Mouse (Mus musculus) liver, adult 2 months (tissue): ENCODE data around the gene Klk12. TPM values are rescaled to one million over a fixed set of nuclear protein-coding genes. Genes with fewer than 3 reads are reported as not detected.

ENCODE experiments used
- DNase-seq: peaks from one replicate; pipeline ENCODE4 v3.0.0-alpha.2; 2011; ENCODE audit warnings: low read depth, low spot score; ENCODE audit errors: extremely low read depth
- H3K27ac ChIP-seq: fragments of 200-500 bp; replicated peaks from 2 replicates; pipeline ENCODE4 v1.5.1; 2012; ENCODE audit warnings: low read depth, mild to moderate bottlenecking, control low read depth, inconsistent platforms, low read length; ENCODE audit not compliant: insufficient read depth
- H3K27me3 ChIP-seq: fragments of 200-500 bp; 2 replicates; pipeline ENCODE4 v1.6.1; 2012; ENCODE audit warnings: mild to moderate bottlenecking, moderate library complexity, low read length, inconsistent platforms; ENCODE audit not compliant: control insufficient read depth, insufficient read depth
- H3K36me3 ChIP-seq: fragments of 200-500 bp; 2 replicates; pipeline ENCODE4 v1.6.1; 2012; ENCODE audit warnings: low read length, inconsistent platforms; ENCODE audit not compliant: control insufficient read depth, insufficient read depth
- H3K4me1 ChIP-seq: fragments of 200-500 bp; 2 replicates; pipeline ENCODE4 v1.6.1; 2011; ENCODE audit warnings: low read length; ENCODE audit not compliant: control insufficient read depth, insufficient read depth
- H3K4me3 ChIP-seq: fragments of 200-500 bp; 2 replicates; pipeline ENCODE4 v1.5.1; 2011; ENCODE audit warnings: low read depth, mild to moderate bottlenecking, control low read depth, low read length, moderate library complexity; ENCODE audit not compliant: insufficient read depth
- H3K79me2 ChIP-seq: fragments of 200-500 bp; 2 replicates; pipeline ENCODE4 v1.6.1; 2012; ENCODE audit warnings: inconsistent platforms, mild to moderate bottlenecking, low read length, moderate library complexity; ENCODE audit not compliant: control insufficient read depth, insufficient read depth
- H3K9ac ChIP-seq: fragments of 200-500 bp; 2 replicates; pipeline ENCODE4 v1.6.1; 2012; ENCODE audit warnings: low read depth, mild to moderate bottlenecking, control low read depth, inconsistent platforms, low read length
- CTCF ChIP-seq: fragments of 200-500 bp; IDR thresholded peaks from 2 replicates; pipeline ENCODE4 v1.5.1; 2011; ENCODE audit warnings: low read depth, low read length, control low read depth
- POLR2A ChIP-seq: fragments of 200-500 bp; IDR thresholded peaks from 2 replicates; pipeline ENCODE4 v1.6.1; 2011; ENCODE audit warnings: low read length, control low read depth; ENCODE audit not compliant: insufficient read depth; ENCODE audit errors: extremely low read depth
- WGBS: fragments of 180-500 bp; shearing (Covaris S2); methylation state at CpG from one replicate; pipeline ENCODE4 v1.1.7; 2018; 5-methylcytosine and 5-hydroxymethylcytosine counted together
- polyA plus RNA-seq: library from polyadenylated mRNA; depleted of rRNA; stranded (reverse); fragments of >200 nt; gene quantifications from 2 replicates; pipeline ENCODE4 v1.2.3, GENCODE M21; 2012
- total RNA-seq: library from RNA; depleted of rRNA; stranded (reverse); fragments of >200 nt; gene quantifications from 2 replicates; pipeline ENCODE4 v1.2.3, GENCODE M21; 2014

The Klk12 gene
- total and polyA plus RNA-seq, 2 experiments, result not detected

DNA sequence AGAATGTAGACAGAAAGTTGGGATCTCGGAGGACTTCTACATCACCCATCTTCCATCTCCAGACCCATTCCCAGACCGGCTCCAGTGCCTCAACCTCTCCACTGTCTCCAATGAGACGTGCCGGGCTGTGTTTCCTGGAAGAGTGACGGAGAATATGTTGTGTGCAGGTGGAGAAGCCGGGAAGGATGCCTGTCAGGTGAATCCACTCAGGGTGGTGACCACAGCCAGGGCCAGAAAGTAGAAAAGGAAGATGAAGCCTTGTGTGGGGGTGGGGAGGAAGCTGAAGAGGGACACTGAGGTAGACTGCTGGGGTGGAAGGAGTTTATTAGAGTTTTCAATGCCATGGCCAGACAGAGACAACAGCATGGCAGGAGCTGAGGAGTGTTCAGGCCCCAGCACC lies 3.2 kb downstream of the Klk12 start:
- Histone ChIP-seq H3K4me1 (no peaks in the 10 kb centered on the region), H3K79me2 (no peaks in the 10 kb centered on the region), H3K9ac (no peak overlapping the region), H3K36me3 (no peaks in the 10 kb centered on the region), H3K27ac (no peak overlapping the region), H3K27me3 (no peaks in the 10 kb centered on the region), H3K4me3 (no peak overlapping the region)
- TF ChIP-seq POLR2A (no peak), CTCF (no peak)
- no peak for DNase-seq
- WGBS, result 96% methylated on average over 6 of the region's 6 CpGs

- H3K79me2 ChIP-seq, result no peaks in the 10 kb centered on the region
- H3K9ac ChIP-seq, result no peak overlapping the region
- no peaks in the 10 kb centered on the region for H3K4me1 ChIP-seq
- H3K4me3 ChIP-seq, result no peak overlapping the region
- TF ChIP-seq POLR2A, result no peak
- TF ChIP-seq CTCF, result no peak
- 78% methylated on average over 3 of the region's 3 CpGs for WGBS
- no peak overlapping the region for H3K27ac ChIP-seq
- no peak for DNase-seq
- no peaks in the 10 kb centered on the region for H3K27me3 ChIP-seq
- H3K36me3 ChIP-seq, result no peaks in the 10 kb centered on the region
These were observed 4.2 kb downstream of the Klk12 start for GRCm38 (mm10) chr7:43772901-43773300.

GRCm38 (mm10) chr7:43774364-43774763 lies 5.7 kb downstream of the Klk12 start, which contains the start of gene Klk11:
Gene Klk11 (plus strand): TSS chr7:43774604.
- Histone ChIP-seq H3K79me2 (no peaks in the 10 kb centered on the region), H3K36me3 (no peaks in the 10 kb centered on the region), H3K9ac (no peak within 1 kb of the TSS), H3K4me1 (no peaks in the 10 kb centered on the region), H3K27ac (no peak within 1 kb of the TSS), H3K4me3 (no peak within 1 kb of the TSS), H3K27me3 (no peaks in the 10 kb centered on the region)
- WGBS, result 95% methylated on average over 5 of the region's 5 CpGs
- DNase-seq, result no peak
- TF ChIP-seq CTCF (no peak), POLR2A (no peak)

DNA sequence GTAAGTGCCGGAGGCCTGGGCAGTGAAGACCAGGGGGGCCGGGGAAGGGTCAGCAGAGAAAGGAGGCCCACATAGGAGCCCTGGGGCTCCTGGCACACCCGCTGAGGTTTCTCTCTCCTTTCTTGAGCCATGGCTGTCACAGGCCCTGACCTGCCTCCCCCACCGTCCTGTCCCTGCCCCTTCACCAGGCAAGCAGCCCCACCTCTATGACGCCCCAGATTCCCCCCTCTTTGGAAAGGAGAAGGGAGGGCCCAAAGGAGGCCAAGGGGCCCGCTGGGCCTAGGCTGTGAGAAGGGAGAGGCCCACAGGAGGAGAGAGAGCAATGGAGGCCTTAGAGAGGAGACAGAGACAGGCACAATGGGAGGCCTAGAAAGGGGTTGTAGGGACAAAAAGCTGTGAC lies 6.1 kb downstream of the Klk12 start:
- no peak for DNase-seq
- no peak for TF ChIP-seq CTCF
- TF ChIP-seq POLR2A, result no peak
- Histone ChIP-seq H3K27me3 (no peaks in the 10 kb centered on the region), H3K4me1 (no peaks in the 10 kb centered on the region), H3K4me3 (no peak overlapping the region), H3K27ac (no peak overlapping the region), H3K36me3 (no peaks in the 10 kb centered on the region), H3K9ac (no peak overlapping the region), H3K79me2 (no peaks in the 10 kb centered on the region)
- 81% methylated on average over 6 of the region's 6 CpGs for WGBS

DNA sequence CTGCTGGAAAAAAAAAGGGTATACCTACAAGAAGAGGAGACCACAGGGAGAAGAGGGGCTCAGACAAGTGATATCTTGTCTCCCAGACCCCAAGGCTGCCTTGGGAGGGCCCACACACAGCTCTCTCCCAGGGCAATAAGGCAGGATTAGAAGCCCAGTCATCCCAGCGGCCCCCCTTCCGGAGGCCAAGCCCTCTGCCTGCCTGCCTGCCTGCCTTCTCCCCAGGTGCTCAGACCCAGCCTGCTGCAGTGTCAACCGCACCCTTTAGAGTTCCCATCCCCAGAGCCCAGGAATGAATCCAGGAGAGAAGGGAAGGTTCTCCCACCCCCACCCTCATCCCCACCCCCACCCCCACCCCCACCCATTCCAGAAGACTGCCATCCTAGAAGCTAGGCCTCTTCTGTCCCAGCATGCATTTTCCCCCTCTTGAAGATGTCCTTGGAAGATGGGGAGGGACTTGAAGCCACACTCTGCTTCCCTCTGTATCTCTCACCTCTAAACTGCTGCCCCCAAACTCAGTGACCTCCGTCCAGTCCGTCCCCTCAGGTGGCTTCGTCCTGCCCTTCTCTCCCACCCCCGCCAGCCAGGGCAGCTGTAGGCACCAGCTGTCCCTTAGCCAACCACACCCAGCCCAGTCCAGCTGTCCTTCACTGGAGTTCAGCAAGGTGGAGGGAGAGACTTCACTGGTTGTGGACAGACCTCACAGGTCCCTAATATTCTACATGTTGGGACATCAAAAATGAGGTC lies 6.8 kb downstream of the Klk12 start:
- no peaks in the 10 kb centered on the region for H3K36me3 ChIP-seq
- no peak overlapping the region for H3K4me3 ChIP-seq
- no peak for TF ChIP-seq POLR2A
- TF ChIP-seq CTCF, result no peak
- no peak overlapping the region for H3K9ac ChIP-seq
- H3K79me2 ChIP-seq, result no peaks in the 10 kb centered on the region
- no peaks in the 10 kb centered on the region for H3K27me3 ChIP-seq
- H3K4me1 ChIP-seq, result no peaks in the 10 kb centered on the region
- WGBS, result 65% methylated on average over 7 of the region's 7 CpGs
- no peak for DNase-seq
- H3K27ac ChIP-seq, result no peak overlapping the region

GRCm38 (mm10) chr7:43776506-43776905 lies 7.8 kb downstream of the Klk12 start:
- Histone ChIP-seq H3K4me1 (no peaks in the 10 kb centered on the region), H3K4me3 (no peak overlapping the region), H3K36me3 (no peaks in the 10 kb centered on the region), H3K27me3 (no peaks in the 10 kb centered on the region), H3K79me2 (no peaks in the 10 kb centered on the region), H3K27ac (no peak overlapping the region), H3K9ac (no peak overlapping the region)
- 82% methylated on average over 5 of the region's 5 CpGs for WGBS
- no peak for DNase-seq
- no peak for TF ChIP-seq POLR2A
- TF ChIP-seq CTCF, result no peak
